Mouse (Mus musculus): ENCODE data around the gene H2al1h.
"Not testable (repeated sequence)": the region's sequence is repeated elsewhere in the genome, so short reads cannot be mapped to it uniquely, and the experiment has no call there.

Gene H2al1h

GRCm38 (mm10) chrX:11321192-11321591 lies at the start of gene H2al1h:
Gene H2al1h, plus strand, starts transcription at chrX:11321492.
- not testable (repeated sequence) for DNase-seq

- DNase-seq: no peak
These were observed 48.1 kb upstream of the H2al1h start for GRCm38 (mm10) chrX:11273190-11273589.

GRCm38 (mm10) chrX:11277083-11277482 lies 44.2 kb upstream of the H2al1h start:
- DNase-seq: no peak

- no peak for DNase-seq
These were observed 40.6 kb upstream of the H2al1h start for GRCm38 (mm10) chrX:11280741-11281140.

- no peak for DNase-seq
These were observed 32.9 kb upstream of the H2al1h start for GRCm38 (mm10) chrX:11288306-11288882.

GRCm38 (mm10) chrX:11289244-11289643 lies 32.0 kb upstream of the H2al1h start:
- no peak for DNase-seq

- not testable (repeated sequence) for DNase-seq
These were observed 22.3 kb upstream of the H2al1h start, which contains the start of gene H2al1a for GRCm38 (mm10) chrX:11298957-11299356. Gene H2al1a, plus strand, starts transcription at chrX:11299257.

- DNase-seq: not testable (repeated sequence)
These were observed 19.2 kb upstream of the H2al1h start, which contains the start of gene H2al1b for GRCm38 (mm10) chrX:11302132-11302531. Gene H2al1b, plus strand, starts transcription at chrX:11302432.

GRCm38 (mm10) chrX:11305355-11305754 lies 15.9 kb upstream of the H2al1h start, which contains the start of gene H2al1c:
Gene H2al1c, plus strand, starts transcription at chrX:11305655.
- not testable (repeated sequence) for DNase-seq

GRCm38 (mm10) chrX:11308524-11308923 lies 12.8 kb upstream of the H2al1h start, which contains the start of gene H2al1d:
Gene H2al1d, plus strand, starts transcription at chrX:11308824.
- DNase-seq: not testable (repeated sequence)

- not testable (repeated sequence) for DNase-seq
These were observed 9.7 kb upstream of the H2al1h start, which contains the start of gene H2al1e for GRCm38 (mm10) chrX:11311634-11312033. Gene H2al1e, plus strand, starts transcription at chrX:11311934.

- DNase-seq: not testable (repeated sequence)
These were observed 6.4 kb upstream of the H2al1h start, which contains the start of gene H2al1f for GRCm38 (mm10) chrX:11314858-11315257. Gene H2al1f, plus strand, starts transcription at chrX:11315158.

GRCm38 (mm10) chrX:11317956-11318355 lies 3.3 kb upstream of the H2al1h start, which contains the start of gene H2al1g:
Gene H2al1g, plus strand, starts transcription at chrX:11318256.
- DNase-seq: not testable (repeated sequence)

GRCm38 (mm10) chrX:11324359-11324758 lies 3.1 kb downstream of the H2al1h start, which contains the start of gene H2al1i:
Gene H2al1i, plus strand, starts transcription at chrX:11324659.
- not testable (repeated sequence) for DNase-seq

GRCm38 (mm10) chrX:11327522-11327921 lies 6.2 kb downstream of the H2al1h start, which contains the start of gene H2al1j:
Gene H2al1j, plus strand, starts transcription at chrX:11327822.
- DNase-seq: not testable (repeated sequence)

GRCm38 (mm10) chrX:11345762-11346161 lies 24.5 kb downstream of the H2al1h start:
- DNase-seq: no peak

- no peak for DNase-seq
These were observed 25.5 kb downstream of the H2al1h start for GRCm38 (mm10) chrX:11346756-11347155.

- DNase-seq: no peak
These were observed 39.5 kb downstream of the H2al1h start for GRCm38 (mm10) chrX:11360823-11361222.

GRCm38 (mm10) chrX:11361261-11361660 lies 40.0 kb downstream of the H2al1h start:
- DNase-seq: no peak

- DNase-seq: no peak
These were observed 42.6 kb downstream of the H2al1h start for GRCm38 (mm10) chrX:11363890-11364289.

- DNase-seq: no peak
These were observed 43.9 kb downstream of the H2al1h start for GRCm38 (mm10) chrX:11365151-11365550.

Data from B cell, adult 2 months (primary cell).